Mouse (Mus musculus): Measurements from ENCODE around the gene Iqsec2. TPM values are rescaled to one million over a fixed set of nuclear protein-coding genes. Genes with fewer than 3 reads are reported as not detected.
A peak's percentile ranks its signal among the peaks of the same experiment; 100 is the strongest.

The Iqsec2 gene
- polyA plus RNA-seq, 1 experiment from 2014 or later = 4.2 TPM

GRCm38 (mm10) chrX:152201737-152202421 lies 57.8 kb downstream of the Iqsec2 start:
- Histone ChIP-seq H3K9me3 (ENCODE audit: control insufficient read depth, low read length) (no peaks in the 10 kb centered on the region), H3K4me2 (ENCODE audit: low read depth, low read length) (no peak overlapping the region), H3K27me3 (replicated peaks; ENCODE audit: control insufficient read depth, insufficient read depth, low read length) (peaks cover 10% of the 10 kb centered on the region), H3K9ac (ENCODE audit: low read depth, low read length) (no peak overlapping the region), H3K27ac (ENCODE audit: low read length) (no peak overlapping the region), H3K4me3 (ENCODE audit: low read length) (no peak overlapping the region), H3K36me3 (ENCODE audit: control insufficient read depth, insufficient read depth, low read length) (no peaks in the 10 kb centered on the region), H3K4me1 (ENCODE audit: control insufficient read depth, insufficient read depth, low read length) (no peaks in the 10 kb centered on the region)
- peak; percentile 43 for ATAC-seq
- 42% methylated on average over 4 of the region's 4 CpGs for WGBS

- 49% methylated on average over 8 of the region's 8 CpGs for WGBS
- Histone ChIP-seq H3K9me3 (ENCODE audit: control insufficient read depth, low read length) (no peaks in the 10 kb centered on the region), H3K27ac (ENCODE audit: low read length) (no peak overlapping the region), H3K4me2 (ENCODE audit: low read depth, low read length) (no peak overlapping the region), H3K9ac (ENCODE audit: low read depth, low read length) (no peak overlapping the region), H3K4me1 (ENCODE audit: control insufficient read depth, insufficient read depth, low read length) (no peaks in the 10 kb centered on the region), H3K27me3 (replicated peaks; ENCODE audit: control insufficient read depth, insufficient read depth, low read length) (peaks cover 13% of the 10 kb centered on the region), H3K4me3 (ENCODE audit: low read length) (no peak overlapping the region), H3K36me3 (ENCODE audit: control insufficient read depth, insufficient read depth, low read length) (no peaks in the 10 kb centered on the region)
- no peak for ATAC-seq
Measured at GRCm38 (mm10) chrX:152202422-152203103, 58.5 kb downstream of the Iqsec2 start.

- no peaks in the 10 kb centered on the region for H3K4me1 ChIP-seq (ENCODE audit: control insufficient read depth, insufficient read depth, low read length)
- WGBS = 83% methylated on average over 4 of the region's 4 CpGs
Measured at GRCm38 (mm10) chrX:152203247-152203646, 59.2 kb downstream of the Iqsec2 start.

GRCm38 (mm10) chrX:152205486-152205885 lies 61.4 kb downstream of the Iqsec2 start:
- Histone ChIP-seq H3K9ac (ENCODE audit: low read depth, low read length) (no peak overlapping the region), H3K4me3 (ENCODE audit: low read length) (no peak overlapping the region), H3K27ac (ENCODE audit: low read length) (no peak overlapping the region), H3K9me3 (ENCODE audit: control insufficient read depth, low read length) (no peaks in the 10 kb centered on the region), H3K36me3 (ENCODE audit: control insufficient read depth, insufficient read depth, low read length) (no peaks in the 10 kb centered on the region), H3K27me3 (replicated peaks; ENCODE audit: control insufficient read depth, insufficient read depth, low read length) (peaks cover 17% of the 10 kb centered on the region), H3K4me1 (ENCODE audit: control insufficient read depth, insufficient read depth, low read length) (no peaks in the 10 kb centered on the region), H3K4me2 (ENCODE audit: low read depth, low read length) (no peak overlapping the region)
- WGBS = 94% methylated on average over 1 of the region's 1 CpGs
- ATAC-seq = peak; percentile 14; the same call in 1 of the 2 replicates

More at GRCm38 (mm10) chrX:152203247-152203646, 59.2 kb downstream of the Iqsec2 start:
- no peak for ATAC-seq
- H3K4me2 ChIP-seq (ENCODE audit: low read depth, low read length) = no peak overlapping the region
- no peak overlapping the region for H3K9ac ChIP-seq (ENCODE audit: low read depth, low read length)
- H3K9me3 ChIP-seq (ENCODE audit: control insufficient read depth, low read length) = no peaks in the 10 kb centered on the region
- no peaks in the 10 kb centered on the region for H3K36me3 ChIP-seq (ENCODE audit: control insufficient read depth, insufficient read depth, low read length)
- no peak overlapping the region for H3K27ac ChIP-seq (ENCODE audit: low read length)
- no peak overlapping the region for H3K4me3 ChIP-seq (ENCODE audit: low read length)
- peaks cover 13% of the 10 kb centered on the region for H3K27me3 ChIP-seq (replicated peaks; ENCODE audit: control insufficient read depth, insufficient read depth, low read length)

- 75% methylated on average over 1 of the region's 1 CpGs for WGBS
- Histone ChIP-seq H3K27ac (ENCODE audit: low read length) (no peak overlapping the region), H3K9me3 (ENCODE audit: control insufficient read depth, low read length) (no peaks in the 10 kb centered on the region), H3K36me3 (ENCODE audit: control insufficient read depth, insufficient read depth, low read length) (no peaks in the 10 kb centered on the region), H3K27me3 (replicated peaks; ENCODE audit: control insufficient read depth, insufficient read depth, low read length) (peaks cover 21% of the 10 kb centered on the region), H3K9ac (ENCODE audit: low read depth, low read length) (no peak overlapping the region), H3K4me2 (ENCODE audit: low read depth, low read length) (no peak overlapping the region), H3K4me3 (ENCODE audit: low read length) (no peak overlapping the region), H3K4me1 (ENCODE audit: control insufficient read depth, insufficient read depth, low read length) (no peaks in the 10 kb centered on the region)
- ATAC-seq = no peak
Measured at GRCm38 (mm10) chrX:152214703-152215102, 70.6 kb downstream of the Iqsec2 start.

GRCm38 (mm10) chrX:152218529-152218928 lies 74.5 kb downstream of the Iqsec2 start:
- ATAC-seq = no peak
- no peaks in the 10 kb centered on the region for H3K9me3 ChIP-seq (ENCODE audit: control insufficient read depth, low read length)
- no peak overlapping the region for H3K27ac ChIP-seq (ENCODE audit: low read length)
- no peaks in the 10 kb centered on the region for H3K4me1 ChIP-seq (ENCODE audit: control insufficient read depth, insufficient read depth, low read length)
- no peak overlapping the region for H3K4me2 ChIP-seq (ENCODE audit: low read depth, low read length)
- H3K27me3 ChIP-seq (replicated peaks; ENCODE audit: control insufficient read depth, insufficient read depth, low read length) = peaks cover 12% of the 10 kb centered on the region
- H3K4me3 ChIP-seq (ENCODE audit: low read length) = no peak overlapping the region
- WGBS = 90% methylated on average over 2 of the region's 2 CpGs
- no peak overlapping the region for H3K9ac ChIP-seq (ENCODE audit: low read depth, low read length)
- no peaks in the 10 kb centered on the region for H3K36me3 ChIP-seq (ENCODE audit: control insufficient read depth, insufficient read depth, low read length)

GRCm38 (mm10) chrX:152221721-152222120 lies 77.7 kb downstream of the Iqsec2 start:
- Histone ChIP-seq H3K4me2 (ENCODE audit: low read depth, low read length) (no peak overlapping the region), H3K9ac (ENCODE audit: low read depth, low read length) (no peak overlapping the region), H3K4me3 (ENCODE audit: low read length) (no peak overlapping the region), H3K36me3 (ENCODE audit: control insufficient read depth, insufficient read depth, low read length) (no peaks in the 10 kb centered on the region), H3K27me3 (replicated peaks; ENCODE audit: control insufficient read depth, insufficient read depth, low read length) (peaks cover 11% of the 10 kb centered on the region), H3K27ac (ENCODE audit: low read length) (no peak overlapping the region), H3K9me3 (ENCODE audit: control insufficient read depth, low read length) (no peaks in the 10 kb centered on the region), H3K4me1 (ENCODE audit: control insufficient read depth, insufficient read depth, low read length) (peaks cover 3% of the 10 kb centered on the region; the same call in 1 of the 2 replicates)
- 74% methylated on average over 4 of the region's 4 CpGs for WGBS
- ATAC-seq = no peak

- no peaks in the 10 kb centered on the region for H3K9me3 ChIP-seq (ENCODE audit: control insufficient read depth, low read length)
- H3K36me3 ChIP-seq (ENCODE audit: control insufficient read depth, insufficient read depth, low read length) = no peaks in the 10 kb centered on the region
- H3K27ac ChIP-seq (ENCODE audit: low read length) = no peak overlapping the region
- peaks cover 3% of the 10 kb centered on the region; the same call in 1 of the 2 replicates for H3K4me1 ChIP-seq (ENCODE audit: control insufficient read depth, insufficient read depth, low read length)
- WGBS = 53% methylated on average over 9 of the region's 9 CpGs
- no peak overlapping the region for H3K4me2 ChIP-seq (ENCODE audit: low read depth, low read length)
- ATAC-seq = no peak
- peaks cover 7% of the 10 kb centered on the region for H3K27me3 ChIP-seq (replicated peaks; ENCODE audit: control insufficient read depth, insufficient read depth, low read length)
- no peak overlapping the region for H3K4me3 ChIP-seq (ENCODE audit: low read length)
- H3K9ac ChIP-seq (ENCODE audit: low read depth, low read length) = no peak overlapping the region
Measured at GRCm38 (mm10) chrX:152222226-152222625, 78.2 kb downstream of the Iqsec2 start.

GRCm38 (mm10) chrX:152223313-152223712 lies 79.2 kb downstream of the Iqsec2 start:
- Histone ChIP-seq H3K4me2 (ENCODE audit: low read depth, low read length) (no peak overlapping the region), H3K36me3 (ENCODE audit: control insufficient read depth, insufficient read depth, low read length) (no peaks in the 10 kb centered on the region), H3K27ac (ENCODE audit: low read length) (no peak overlapping the region), H3K27me3 (replicated peaks; ENCODE audit: control insufficient read depth, insufficient read depth, low read length) (peaks cover 7% of the 10 kb centered on the region; the same call in 1 of the 2 replicates), H3K4me1 (ENCODE audit: control insufficient read depth, insufficient read depth, low read length) (peaks cover 3% of the 10 kb centered on the region; the same call in 1 of the 2 replicates), H3K9ac (ENCODE audit: low read depth, low read length) (no peak overlapping the region), H3K4me3 (ENCODE audit: low read length) (no peak overlapping the region), H3K9me3 (ENCODE audit: control insufficient read depth, low read length) (no peaks in the 10 kb centered on the region)
- 89% methylated on average over 6 of the region's 6 CpGs for WGBS
- no peak for ATAC-seq

Data from intestine, embryonic 16.5 days (tissue).